Mouse (Mus musculus): ENCODE measurements around the gene Usp43.

DNA sequence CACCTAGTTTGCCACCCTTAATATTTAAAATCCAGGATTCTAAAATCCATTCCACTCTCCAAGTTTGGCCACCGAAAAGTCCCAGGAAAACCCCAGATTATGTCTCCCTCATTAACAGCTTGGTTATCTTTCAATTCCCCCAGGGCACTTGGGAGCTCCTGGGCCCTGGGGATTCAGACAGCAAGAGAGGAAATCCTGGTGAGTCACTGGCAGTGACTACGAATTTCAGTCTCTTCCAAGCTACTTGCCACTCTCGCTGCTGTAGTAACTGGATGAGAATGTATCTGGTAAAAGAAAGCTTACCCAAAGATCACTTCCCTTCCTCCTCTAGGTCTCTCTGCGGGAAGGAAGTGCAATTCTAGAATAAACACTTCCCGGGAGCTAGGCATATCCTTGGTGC, 2.4 kb downstream of the Usp43 start:
- TF ChIP-seq EP300 (IDR thresholded peaks at IDR 0.05; ENCODE audit: low read depth) (no peak), CTCF (IDR thresholded peaks at IDR 0.05; ENCODE audit: low read depth) (no peak)

Measured in heart, postnatal 0 days (tissue).